16 mouse cellular contexts compared by ENCODE assay signal in genomic region chr6:72112575-72112974, GRCm38 (mm10). TPM values are rescaled to one million over a fixed set of nuclear protein-coding genes. Genes with fewer than 3 reads are reported as not detected.
A peak's percentile ranks its signal among the peaks of the same experiment; 100 is the strongest.
DNase-seq lines count a peak whose midpoint lies in the region; ATAC-seq and TF ChIP-seq lines count a peak whose summit lies in the region.
"Had no signal": no experiment of that assay in that cellular context is flagged by ENCODE, and none has a peak within 500 bp of the region (broad histone marks: within the 10 kb centered on the region; RNA-seq: fewer than 3 reads in every experiment).

No protein-coding gene starts in this region.

- DNase-seq in embryo, embryonic 10 days (ENCODE audit: low spot score), result peak; percentile 51
- DNase-seq in embryo, embryonic 9.5 days (ENCODE audit: extremely low spot score), result no peak
- DNase-seq in layer of hippocampus, adult 2 months (ENCODE audit: low spot score in 2 of 2), result no peak
- no peak for DNase-seq in layer of hippocampus, postnatal 36 days
- DNase-seq in embryo, embryonic 10.5 days (ENCODE audit: low spot score), result peak; percentile 38
- no peak for DNase-seq in urinary bladder, postnatal 4 days (ENCODE audit: low spot score in 2 of 2)
- DNase-seq in adrenal gland, postnatal 10 days, result no peak
- DNase-seq: adrenal gland, adult 8-10 months; cerebellum, adult 18-20 months; heart, adult 2 months; heart, postnatal 4 days; kidney, adult 8-10 months; lung, adult 2 months; thymus, adult 18-20 months had no signal

- H3K36me3 ChIP-seq in limb, embryonic 15.5 days, result no peaks in the 10 kb centered on the region
- H3K36me3 ChIP-seq: midbrain, embryonic 12.5 days had no signal

- TF ChIP-seq CTCF in layer of hippocampus, adult 2 months (conservative IDR thresholded peaks at IDR 0.05), result no peak

- no peaks in the 10 kb centered on the region for H3K27me3 ChIP-seq in limb, embryonic 15.5 days
- H3K27me3 ChIP-seq: midbrain, embryonic 12.5 days had no signal

- peak; percentile 66; the same call in 1 of the 2 replicates for ATAC-seq in limb, embryonic 15.5 days (ENCODE audit: insufficient number of reproducible peaks, low FRiP score, low TSS enrichment, low read depth)

- H3K9me3 ChIP-seq in limb, embryonic 15.5 days, result no peaks in the 10 kb centered on the region
- H3K9me3 ChIP-seq: midbrain, embryonic 12.5 days had no signal

- H3K4me1 ChIP-seq in limb, embryonic 15.5 days, result peaks cover 7% of the 10 kb centered on the region; the same call in 1 of the 2 replicates

- 16% methylated on average over 6 of the region's 6 CpGs for WGBS in limb, embryonic 15.5 days

- H3K4me3 ChIP-seq in layer of hippocampus, adult 2 months, result no peak overlapping the region
- H3K4me3 ChIP-seq in limb, embryonic 15.5 days, result no peak overlapping the region
- H3K4me3 ChIP-seq: heart, adult 2 months; midbrain, embryonic 12.5 days had no signal

- peak overlapping the region; percentile 46 for H3K27ac ChIP-seq in layer of hippocampus, adult 2 months
- H3K27ac ChIP-seq in limb, embryonic 15.5 days, result no peak overlapping the region
- H3K27ac ChIP-seq: heart, adult 2 months; midbrain, embryonic 12.5 days had no signal

- H3K9ac ChIP-seq in limb, embryonic 15.5 days, result no peak overlapping the region
- H3K9ac ChIP-seq: midbrain, embryonic 12.5 days had no signal

- no peak overlapping the region for H3K4me2 ChIP-seq in limb, embryonic 15.5 days
- H3K4me2 ChIP-seq: midbrain, embryonic 12.5 days had no signal

RNA-seq across cellular contexts. Expression of gene St3gal5, which starts 15.2 kb away (rescaled TPM):
- 10 to 100 TPM; 99.3 TPM for total RNA-seq in layer of hippocampus, adult 2 months (2021)
- 10 to 100 TPM; 97.7 to 99.5 TPM for total RNA-seq in layer of hippocampus, postnatal 36 days (2021)
- 31.0 and 36.0 TPM in 2 replicates for polyA plus RNA-seq in limb, embryonic 15.5 days (2015; fragmentation: Nextera tagmentation; extraction: Ambion mirVana)
- total RNA-seq in adrenal gland, postnatal 10 days (2021), result 100 to 1,000 TPM in 1 of 2 experiments, 10 to 100 TPM in 1; 98.6 to 160 TPM

Comparison
In these comparisons a context has a peak if more than half of its experiments do, and no peak if none do; other contexts are left out.
1. DNase-seq: peak in embryo, embryonic 10 days (single experiment) and embryo, embryonic 10.5 days (single experiment); none in embryo, embryonic 9.5 days (single experiment), layer of hippocampus, adult 2 months (0 of 2), layer of hippocampus, postnatal 36 days (0 of 2), urinary bladder, postnatal 4 days (0 of 2) and adrenal gland, postnatal 10 days (single experiment).